Mouse (Mus musculus) limb, embryonic 10.5 days (tissue): Measurements from ENCODE around the gene Fam78a. TPM values are rescaled to one million over a fixed set of nuclear protein-coding genes. Genes with fewer than 3 reads are reported as not detected.
"Not testable (repeated sequence)": the region's sequence is repeated elsewhere in the genome, so short reads cannot be mapped to it uniquely, and the experiment has no call there.

Experiments used
- DNase-seq: peaks from one replicate; pipeline ENCODE4 v3.0.0-alpha.2; 2017; ENCODE audit warnings: low spot score
- H3K27ac ChIP-seq: fragments of 300-500 bp; sonication (generic); 2 replicates; pipeline ENCODE4 v1.5.1; 2016; ENCODE audit warnings: mild to moderate bottlenecking
- H3K27me3 ChIP-seq: fragments of 300-500 bp; sonication (generic); 2 replicates; pipeline ENCODE4 v1.6.1; 2016; ENCODE audit warnings: low read depth, mild to moderate bottlenecking; ENCODE audit not compliant: poor library complexity, severe bottlenecking
- H3K36me3 ChIP-seq: fragments of 300-500 bp; sonication (generic); 2 replicates; pipeline ENCODE4 v1.6.1; 2016; ENCODE audit warnings: mild to moderate bottlenecking, moderate library complexity
- H3K4me1 ChIP-seq: fragments of 300-500 bp; sonication (generic); 2 replicates; pipeline ENCODE4 v1.6.1; 2016
- H3K4me3 ChIP-seq: fragments of 300-500 bp; sonication (generic); 2 replicates; pipeline ENCODE4 v1.5.1; 2016; ENCODE audit warnings: mild to moderate bottlenecking, moderate library complexity
- H3K9me3 ChIP-seq: fragments of 300-500 bp; sonication (generic); replicated peaks from 2 replicates; pipeline ENCODE4 v1.6.1; 2016; ENCODE audit warnings: mild to moderate bottlenecking
- WGBS: fragments of 180-500 bp; shearing (Covaris S2); methylation state at CpG from one replicate; pipeline ENCODE4 v1.1.7; 2016; 5-methylcytosine and 5-hydroxymethylcytosine counted together
- polyA plus RNA-seq: library from polyadenylated mRNA; unstranded; fragments of >200 nt; fragmentation: Nextera tagmentation; extraction: Ambion mirVana; gene quantifications from 2 replicates; pipeline ENCODE4 v1.2.1, GENCODE M21; 2016

The Fam78a gene
- polyA plus RNA-seq, 1 experiment from 2014 or later = 2.0 TPM

GRCm38 (mm10) chr2:32043836-32044235 is 40.8 kb downstream of the Fam78a start:
- 84% methylated on average over 5 of the region's 5 CpGs for WGBS
- Histone ChIP-seq H3K27me3 (no peaks in the 10 kb centered on the region), H3K27ac (no peak overlapping the region), H3K36me3 (peaks cover 96% of the 10 kb centered on the region), H3K4me1 (no peaks in the 10 kb centered on the region), H3K9me3 (no peaks in the 10 kb centered on the region), H3K4me3 (no peak overlapping the region)
- no peak for DNase-seq

- WGBS = 94% methylated on average over 2 of the region's 2 CpGs
- no peaks in the 10 kb centered on the region for H3K27me3 ChIP-seq
- H3K27ac ChIP-seq = no peak overlapping the region
- H3K4me3 ChIP-seq = no peak overlapping the region
- peaks cover 97% of the 10 kb centered on the region for H3K36me3 ChIP-seq
- DNase-seq = no peak
- no peaks in the 10 kb centered on the region for H3K4me1 ChIP-seq
- no peaks in the 10 kb centered on the region for H3K9me3 ChIP-seq
These were observed 43.6 kb downstream of the Fam78a start for GRCm38 (mm10) chr2:32041087-32041486.

- peaks cover 97% of the 10 kb centered on the region for H3K36me3 ChIP-seq
- H3K27me3 ChIP-seq, H3K4me3 ChIP-seq, DNase-seq, H3K27ac ChIP-seq, H3K9me3 ChIP-seq, H3K4me1 ChIP-seq: not testable (repeated sequence)
- WGBS = 92% methylated on average over 9 of the region's 9 CpGs
These were observed 44.0 kb downstream of the Fam78a start for GRCm38 (mm10) chr2:32040646-32041045.

- H3K4me1 ChIP-seq = no peaks in the 10 kb centered on the region
- no peak overlapping the region for H3K4me3 ChIP-seq
- H3K36me3 ChIP-seq = peaks cover 97% of the 10 kb centered on the region
- H3K27me3 ChIP-seq = no peaks in the 10 kb centered on the region
- 91% methylated on average over 8 of the region's 8 CpGs for WGBS
- no peak overlapping the region for H3K27ac ChIP-seq
- H3K9me3 ChIP-seq = no peaks in the 10 kb centered on the region
- no peak for DNase-seq
These were observed 46.0 kb downstream of the Fam78a start for GRCm38 (mm10) chr2:32038661-32039081.

GRCm38 (mm10) chr2:32037279-32037858 is 47.3 kb downstream of the Fam78a start:
- Histone ChIP-seq H3K27me3 (no peaks in the 10 kb centered on the region), H3K27ac (no peak overlapping the region), H3K9me3 (no peaks in the 10 kb centered on the region), H3K4me3 (no peak overlapping the region), H3K36me3 (peaks cover 97% of the 10 kb centered on the region), H3K4me1 (no peaks in the 10 kb centered on the region)
- DNase-seq = no peak
- 81% methylated on average over 6 of the region's 6 CpGs for WGBS

GRCm38 (mm10) chr2:32034206-32034605 is 50.5 kb downstream of the Fam78a start:
- H3K4me1 ChIP-seq = no peaks in the 10 kb centered on the region
- H3K27ac ChIP-seq = no peak overlapping the region
- H3K36me3 ChIP-seq = peaks cover 98% of the 10 kb centered on the region
- no peaks in the 10 kb centered on the region for H3K27me3 ChIP-seq
- no peak for DNase-seq
- H3K4me3 ChIP-seq = no peak overlapping the region
- no peaks in the 10 kb centered on the region for H3K9me3 ChIP-seq
- 96% methylated on average over 6 of the region's 6 CpGs for WGBS

- WGBS = 96% methylated on average over 6 of the region's 6 CpGs
- Histone ChIP-seq H3K36me3 (peaks cover 97% of the 10 kb centered on the region), H3K27me3 (no peaks in the 10 kb centered on the region), H3K4me1 (no peaks in the 10 kb centered on the region), H3K4me3 (no peak overlapping the region), H3K9me3 (no peaks in the 10 kb centered on the region), H3K27ac (no peak overlapping the region)
- DNase-seq = no peak
These were observed 51.2 kb downstream of the Fam78a start for GRCm38 (mm10) chr2:32033436-32033835.

- no peak overlapping the region for H3K27ac ChIP-seq
- no peaks in the 10 kb centered on the region for H3K27me3 ChIP-seq
- peaks cover 95% of the 10 kb centered on the region for H3K36me3 ChIP-seq
- H3K4me1 ChIP-seq = no peaks in the 10 kb centered on the region
- H3K9me3 ChIP-seq = no peaks in the 10 kb centered on the region
- 83% methylated on average over 3 of the region's 3 CpGs for WGBS
- no peak for DNase-seq
- no peak overlapping the region for H3K4me3 ChIP-seq
These were observed 55.0 kb downstream of the Fam78a start for GRCm38 (mm10) chr2:32029636-32030035.

GRCm38 (mm10) chr2:32024372-32024771 is 60.3 kb downstream of the Fam78a start:
- Histone ChIP-seq H3K4me1 (no peaks in the 10 kb centered on the region), H3K36me3 (peaks cover 93% of the 10 kb centered on the region), H3K27ac (no peak overlapping the region), H3K27me3 (no peaks in the 10 kb centered on the region), H3K4me3 (no peak overlapping the region), H3K9me3 (no peaks in the 10 kb centered on the region)
- no peak for DNase-seq
- WGBS = 93% methylated on average over 4 of the region's 4 CpGs

- H3K36me3 ChIP-seq = peaks cover 98% of the 10 kb centered on the region
- DNase-seq = no peak
- H3K4me3 ChIP-seq = no peak overlapping the region
- H3K4me1 ChIP-seq = no peaks in the 10 kb centered on the region
- no peaks in the 10 kb centered on the region for H3K27me3 ChIP-seq
- H3K9me3 ChIP-seq = no peaks in the 10 kb centered on the region
- no peak overlapping the region for H3K27ac ChIP-seq
- WGBS = 94% methylated on average over 5 of the region's 5 CpGs
These were observed 64.4 kb downstream of the Fam78a start for GRCm38 (mm10) chr2:32020229-32020628.

- DNase-seq = no peak
- peaks cover 98% of the 10 kb centered on the region for H3K36me3 ChIP-seq
- H3K4me1 ChIP-seq = no peaks in the 10 kb centered on the region
- no peak overlapping the region for H3K4me3 ChIP-seq
- WGBS = 91% methylated on average over 4 of the region's 4 CpGs
- no peaks in the 10 kb centered on the region for H3K27me3 ChIP-seq
- no peaks in the 10 kb centered on the region for H3K9me3 ChIP-seq
- no peak overlapping the region for H3K27ac ChIP-seq
These were observed 65.0 kb downstream of the Fam78a start for GRCm38 (mm10) chr2:32019704-32020103.

GRCm38 (mm10) chr2:32008716-32009115 is 75.9 kb downstream of the Fam78a start:
- Histone ChIP-seq H3K27ac (no peak overlapping the region), H3K4me1 (no peaks in the 10 kb centered on the region), H3K27me3 (no peaks in the 10 kb centered on the region), H3K9me3 (no peaks in the 10 kb centered on the region), H3K4me3 (no peak overlapping the region), H3K36me3 (peaks cover 96% of the 10 kb centered on the region)
- DNase-seq = no peak
- WGBS = 92% methylated on average over 11 of the region's 11 CpGs

- H3K36me3 ChIP-seq = peaks cover 96% of the 10 kb centered on the region
- no peak overlapping the region for H3K4me3 ChIP-seq
- DNase-seq = no peak
- no peaks in the 10 kb centered on the region for H3K27me3 ChIP-seq
- H3K27ac ChIP-seq = no peak overlapping the region
- no peaks in the 10 kb centered on the region for H3K4me1 ChIP-seq
- 98% methylated on average over 2 of the region's 2 CpGs for WGBS
- H3K9me3 ChIP-seq = no peaks in the 10 kb centered on the region
These were observed 76.3 kb downstream of the Fam78a start for GRCm38 (mm10) chr2:32008311-32008710.
